Mouse (Mus musculus) mammary gland, adult 2 months (tissue): ENCODE results near the gene Rtkn. TPM values are rescaled to one million over a fixed set of nuclear protein-coding genes. Genes with fewer than 3 reads are reported as not detected.

Experiments used
- polyA plus RNA-seq: library from polyadenylated mRNA; depleted of rRNA; stranded (reverse); fragments of >200 nt; gene quantifications from 2 replicates; pipeline ENCODE4 v1.2.3, GENCODE M21; 2012; ENCODE audit warnings: low replicate concordance; rRNA removed

Gene Rtkn
- 67.9 and 77.1 TPM in 2 replicates for polyA plus RNA-seq

DNA sequence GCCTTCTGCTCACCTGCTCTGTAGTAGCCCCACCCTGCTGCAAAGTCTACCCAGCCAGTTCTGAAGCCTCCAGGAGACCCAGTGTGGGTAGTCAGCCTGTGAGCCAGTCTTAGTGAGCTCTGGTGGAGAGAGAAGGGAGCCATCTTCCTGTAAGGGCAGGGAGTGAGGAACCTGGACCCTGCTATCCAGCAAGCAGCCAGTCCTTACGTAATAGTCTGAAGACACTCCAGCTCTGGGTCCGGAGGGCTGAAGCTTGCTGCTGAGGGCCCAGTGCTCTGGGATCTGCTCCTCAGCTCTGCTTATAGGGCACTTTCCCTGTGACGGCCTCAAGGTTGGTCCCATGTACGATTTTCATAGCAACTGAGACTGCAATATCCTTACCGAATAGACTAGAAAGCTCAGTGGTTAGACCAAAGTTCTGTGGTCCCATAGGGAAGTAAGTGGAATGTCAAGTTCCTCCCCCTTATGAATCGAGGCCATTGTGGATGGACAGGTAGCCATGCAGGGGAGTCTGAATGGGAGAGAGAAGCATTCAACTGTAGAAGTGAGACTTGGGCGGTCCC is at the start of gene Rtkn:
Rtkn (plus strand) TSS at position 513 of the 563 bp plus-strand sequence.

DNA sequence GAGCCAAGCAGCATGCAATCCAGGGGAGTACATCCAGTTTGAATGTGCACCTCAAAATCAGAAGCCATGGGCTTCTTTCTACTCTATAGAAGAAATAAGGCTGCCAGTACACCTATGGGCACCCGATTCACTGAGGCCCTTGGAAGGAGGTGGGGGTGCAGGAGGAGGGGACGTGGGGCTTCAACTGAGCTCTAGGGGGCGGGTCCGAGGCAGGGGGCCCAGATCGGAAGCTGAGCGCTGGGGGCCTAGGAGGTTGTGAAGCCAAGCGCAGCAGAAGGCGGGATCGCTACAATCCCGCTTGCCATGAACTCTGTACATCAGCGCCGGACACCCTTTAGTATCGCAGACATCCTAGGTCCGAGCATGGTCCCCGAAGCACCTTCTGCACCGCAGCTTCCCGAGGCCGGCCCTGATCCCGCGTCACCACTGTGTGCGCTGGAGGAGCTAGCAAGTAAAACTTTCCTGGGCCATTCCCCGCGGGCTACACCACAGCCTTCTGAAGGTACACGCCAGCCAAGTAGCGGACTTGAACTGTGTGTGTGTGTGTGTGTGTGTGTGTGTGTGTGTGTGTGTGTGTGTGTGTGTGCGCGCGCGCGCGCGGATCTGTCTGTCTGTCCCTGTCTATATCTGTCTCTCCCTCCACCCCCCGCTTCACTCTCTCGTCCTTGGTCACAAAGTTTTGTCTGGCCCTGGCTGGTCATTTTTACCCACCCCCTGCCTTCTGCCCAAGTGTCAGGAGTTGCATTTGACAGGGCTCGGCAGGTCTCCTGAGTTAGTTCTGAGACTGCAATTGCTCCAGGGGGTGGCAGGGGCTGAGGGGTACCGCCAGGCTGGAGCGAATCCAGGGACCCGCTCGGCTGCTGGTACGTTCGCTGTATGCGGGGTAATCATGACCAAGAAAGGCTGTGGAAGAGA is 48.9 kb upstream of the Rtkn start, which contains the start of gene Lbx2:
Lbx2 (plus strand) TSS at position 247 of the 915 bp plus-strand sequence.

GRCm38 (mm10) chr6:83101316-83101687 is 34.0 kb upstream of the Rtkn start, which contains the start of the genes Ccdc142 and Gm42688:
Gene Ccdc142, plus strand, starts transcription at chr6:83101601.
Gene Gm42688, plus strand, starts transcription at chr6:83101617.

DNA sequence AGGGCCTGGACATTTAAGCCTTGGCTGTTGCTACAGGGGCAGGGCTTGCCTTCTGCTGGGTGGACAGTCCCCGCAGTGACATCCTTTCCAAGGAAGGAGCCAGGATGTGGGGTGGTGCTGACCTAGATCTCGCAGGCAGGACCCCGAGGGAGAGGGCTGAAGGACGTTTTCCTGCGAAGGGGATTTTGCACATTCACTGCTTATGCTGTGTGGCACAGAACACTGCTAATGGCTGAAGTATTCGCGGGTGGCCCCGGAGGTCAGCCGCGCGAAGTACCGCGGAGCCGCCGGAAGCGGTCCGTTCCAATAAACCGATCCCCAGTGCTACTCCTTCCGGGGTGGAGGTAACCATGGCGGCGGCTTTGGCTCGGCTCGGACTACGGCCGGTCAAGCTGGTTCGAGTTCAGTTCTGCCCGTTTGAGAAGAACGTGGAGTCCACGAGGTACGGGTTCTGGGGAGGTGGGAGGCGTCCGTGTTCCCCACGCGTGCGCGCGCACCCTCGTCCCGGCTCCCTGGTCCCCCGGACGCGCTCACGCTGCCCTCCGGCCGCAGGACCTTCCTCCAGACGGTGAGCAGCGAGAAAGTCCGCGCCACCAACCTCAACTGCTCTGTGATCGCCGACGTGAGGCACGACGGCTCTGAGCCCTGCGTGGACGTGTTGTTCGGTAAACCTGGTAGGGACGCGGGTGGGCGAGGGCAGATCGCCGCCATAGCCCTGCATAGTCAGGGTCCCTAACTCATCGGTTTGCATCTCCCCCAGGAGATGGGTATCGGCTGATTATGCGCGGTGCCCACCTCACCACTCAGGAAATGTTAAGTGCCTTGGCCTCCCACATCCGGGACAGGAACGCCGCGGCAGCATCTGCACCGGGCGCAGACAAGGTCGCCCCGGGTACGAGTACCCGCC is 26.2 kb upstream of the Rtkn start, which contains the start of gene Mrpl53:
Mrpl53 (plus strand) TSS at position 279 of the 907 bp plus-strand sequence.

GRCm38 (mm10) chr6:83115011-83115671 is 20.1 kb upstream of the Rtkn start, which contains the start of gene Mogs:
Gene Mogs, plus strand, starts transcription at chr6:83115496.

GRCm38 (mm10) chr6:83120930-83121862 is 14.1 kb upstream of the Rtkn start, which contains the start of gene Wbp1:
Gene Wbp1, minus strand, starts transcription at chr6:83121559.

DNA sequence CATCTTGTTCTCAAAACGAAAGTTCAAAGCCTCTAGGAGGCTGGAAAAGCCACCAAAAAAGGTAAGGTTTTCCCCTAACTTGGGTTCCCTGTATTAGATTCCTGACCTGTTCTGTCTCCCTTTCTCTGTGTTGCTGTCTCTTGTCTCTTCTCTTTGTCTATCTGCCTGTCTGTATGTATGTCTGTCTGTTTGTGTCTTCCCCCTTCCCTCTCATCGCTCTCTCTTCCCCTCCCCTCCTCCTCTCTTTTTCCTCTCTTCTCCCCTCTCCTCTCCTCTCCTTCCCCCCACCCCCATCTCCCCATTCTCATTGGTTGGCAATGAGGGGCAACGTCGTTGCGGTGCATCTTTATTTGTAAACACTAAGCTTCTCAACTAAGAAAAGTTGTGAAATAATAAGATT is 9.9 kb upstream of the Rtkn start, which contains the start of gene Ino80b:
Ino80b (minus strand) TSS at position 101 of the 400 bp plus-strand sequence.

GRCm38 (mm10) chr6:83156259-83156684 is 21.0 kb downstream of the Rtkn start, which contains the start of the genes Wdr54 and 1700003E16Rik:
Gene Wdr54, minus strand, starts transcription at chr6:83156397.
Gene 1700003E16Rik, plus strand, starts transcription at chr6:83156404.

DNA sequence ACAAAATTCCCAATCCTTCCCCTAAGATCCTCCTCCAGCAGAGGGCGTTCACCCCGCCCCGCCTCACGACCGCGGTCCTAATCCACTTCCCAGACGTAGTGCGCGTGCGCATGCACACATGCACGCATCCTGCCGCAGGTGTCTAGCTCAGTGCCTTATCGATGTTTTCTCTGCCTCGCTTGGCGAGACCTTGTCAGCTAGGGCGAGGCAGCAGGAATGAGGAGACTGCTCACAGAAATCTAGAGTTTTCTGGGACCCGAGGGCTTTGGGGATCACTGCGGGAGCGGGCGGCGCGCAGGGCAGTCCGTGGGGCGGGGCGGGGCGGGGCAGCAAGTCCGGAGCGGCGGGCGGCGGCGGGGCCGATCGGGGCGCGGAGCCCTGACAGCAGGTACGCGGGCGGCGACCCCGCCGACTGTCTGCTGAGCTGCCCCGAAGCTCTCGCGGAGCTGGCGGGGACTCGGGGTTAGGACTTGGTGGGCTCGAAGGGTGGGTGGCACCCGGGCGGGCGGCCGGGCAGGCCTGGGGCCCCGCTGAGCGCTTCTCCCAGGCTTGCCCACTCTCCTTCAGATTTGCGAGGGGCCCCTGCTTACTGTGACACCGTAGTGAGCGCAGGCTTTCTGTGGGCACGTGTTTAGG is 30.5 kb downstream of the Rtkn start, which contains the start of gene Dctn1:
Dctn1 (plus strand) TSS at position 314 of the 636 bp plus-strand sequence.

Other genes starting within 250 kb of the Rtkn start
- gene Sema4f, start 195.7 kb upstream of the Rtkn start, polyA plus RNA-seq: 2.1 and 4.5 TPM in 2 replicates
- 0.59 and 2.0 TPM in 2 replicates for gene M1ap, start 188.6 kb upstream of the Rtkn start, polyA plus RNA-seq
- 8.9 and 18.2 TPM in 2 replicates for gene Dok1, start 102.0 kb upstream of the Rtkn start, polyA plus RNA-seq
- gene Loxl3, start 101.3 kb upstream of the Rtkn start, polyA plus RNA-seq: 9.9 and 12.4 TPM in 2 replicates
- gene Aup1, start 80.9 kb upstream of the Rtkn start, polyA plus RNA-seq: 469 and 806 TPM in 2 replicates
- 55.0 and 63.3 TPM in 2 replicates for gene Htra2, start 80.2 kb upstream of the Rtkn start, polyA plus RNA-seq
- gene Dqx1, start 77.6 kb upstream of the Rtkn start, polyA plus RNA-seq: 2.9 and 4.2 TPM in 2 replicates
- 0.80 TPM in 1 of 2 replicates, not detected in the other for gene Tlx2, start 65.2 kb upstream of the Rtkn start, polyA plus RNA-seq
- gene Pcgf1, start 57.6 kb upstream of the Rtkn start, polyA plus RNA-seq: 13.3 and 20.8 TPM in 2 replicates
- 2.1 and 2.8 TPM in 2 replicates for gene Lbx2, start 49.1 kb upstream of the Rtkn start, polyA plus RNA-seq
- gene Ccdc142, start 33.9 kb upstream of the Rtkn start, polyA plus RNA-seq: 7.9 and 17.1 TPM in 2 replicates
- 4.1 and 5.1 TPM in 2 replicates for gene Gm42688, start 33.8 kb upstream of the Rtkn start, polyA plus RNA-seq
- 53.5 and 79.1 TPM in 2 replicates for gene Mrpl53, start 26.4 kb upstream of the Rtkn start, polyA plus RNA-seq
- gene Mogs, start 20.0 kb upstream of the Rtkn start, polyA plus RNA-seq: 55.4 and 72.6 TPM in 2 replicates
- 188 and 203 TPM in 2 replicates for gene Wbp1, start 13.9 kb upstream of the Rtkn start, polyA plus RNA-seq
- gene Ino80b, start 10.0 kb upstream of the Rtkn start, polyA plus RNA-seq: 15.1 and 82.3 TPM in 2 replicates
- 2.2 and 2.8 TPM in 2 replicates for gene Wdr54, start 20.9 kb downstream of the Rtkn start, polyA plus RNA-seq
- gene 1700003E16Rik, start 20.9 kb downstream of the Rtkn start, polyA plus RNA-seq: 0.06 and 0.10 TPM in 2 replicates
- 128 and 171 TPM in 2 replicates for gene Dctn1, start 30.5 kb downstream of the Rtkn start, polyA plus RNA-seq
- 0.10 and 0.26 TPM in 2 replicates for gene Slc4a5, start 84.4 kb downstream of the Rtkn start, polyA plus RNA-seq
- 4.0 and 4.8 TPM in 2 replicates for gene Mthfd2, start 190.4 kb downstream of the Rtkn start, polyA plus RNA-seq
- 31.8 and 47.6 TPM in 2 replicates for gene Mob1a, start 190.6 kb downstream of the Rtkn start, polyA plus RNA-seq
- 10.8 and 32.7 TPM in 2 replicates for gene Bola3, start 213.7 kb downstream of the Rtkn start, polyA plus RNA-seq